Mouse (Mus musculus) CH12.LX (cell line): ENCODE measurements around the gene Rnf225. TPM values are rescaled to one million over a fixed set of nuclear protein-coding genes. Genes with fewer than 3 reads are reported as not detected.

Experiments used
- DNase-seq: peaks from one replicate; pipeline ENCODE4 v3.0.0-alpha.2; 2013; ENCODE audit errors: extremely low read depth
- H3K27ac ChIP-seq: 2 replicates; pipeline ENCODE4 v1.5.1; 2012; ENCODE audit warnings: low read depth, mild to moderate bottlenecking, control low read depth, moderate library complexity; ENCODE audit not compliant: insufficient read depth
- H3K27me3 ChIP-seq: replicated peaks from 2 replicates; pipeline ENCODE3; 2012; ENCODE audit warnings: inconsistent platforms
- H3K36me3 ChIP-seq, 2 experiments: replicated peaks in 1 of 2; 2 replicates each; pipeline versions ENCODE3 to v1.6.1; 2012; ENCODE audit warnings: inconsistent platforms in 1 of 2, low read length in 1 of 2, mild to moderate bottlenecking in 1 of 2, mixed read lengths in 1 of 2, moderate library complexity in 1 of 2; ENCODE audit not compliant: control insufficient read depth in 1 of 2, insufficient read depth in 1 of 2
- H3K4me1 ChIP-seq, 2 experiments: 2 replicates each; pipeline ENCODE4 v1.6.1; 2012; ENCODE audit warnings: inconsistent platforms in 1 of 2, moderate library complexity in 1 of 2; ENCODE audit not compliant: insufficient read depth in 2 of 2, control insufficient read depth in 1 of 2
- H3K4me2 ChIP-seq: 2 replicates; pipeline ENCODE4 v1.6.1; 2012; ENCODE audit warnings: low read depth, mild to moderate bottlenecking, control low read depth; ENCODE audit not compliant: poor library complexity, insufficient read depth, severe bottlenecking
- H3K4me3 ChIP-seq, 3 experiments: fragments of 150-350 bp in 1 of 3; sonication (generic) in 1 of 3; replicated peaks in 1 of 3; 2 replicates each; pipeline versions ENCODE3 to v1.5.1; 2011 to 2012; ENCODE audit warnings: low read depth in 2 of 3, low read length in 2 of 3, mild to moderate bottlenecking in 2 of 3, moderate library complexity in 2 of 3, control low read depth in 1 of 3, improper control_type of control experiment in 1 of 3, inconsistent platforms in 1 of 3, mixed read lengths in 1 of 3; ENCODE audit not compliant: poor library complexity in 1 of 3
- H3K79me2 ChIP-seq: replicated peaks from 2 replicates; pipeline ENCODE4 v1.6.1; 2012; ENCODE audit warnings: mild to moderate bottlenecking, moderate library complexity; ENCODE audit not compliant: control insufficient read depth, poor library complexity, insufficient read depth, severe bottlenecking; ENCODE audit errors: extremely low read depth
- H3K9ac ChIP-seq: 2 replicates; pipeline ENCODE4 v1.6.1; 2012; ENCODE audit warnings: low read depth, mild to moderate bottlenecking, control low read depth, moderate library complexity; ENCODE audit not compliant: insufficient read depth
- H3K9me3 ChIP-seq: replicated peaks from 2 replicates; pipeline ENCODE3; 2012; ENCODE audit warnings: low read length, inconsistent platforms, mixed read lengths
- BHLHE40 ChIP-seq: IDR thresholded peaks from 2 replicates; pipeline ENCODE4 v1.6.1; 2011; ENCODE audit warnings: mild to moderate bottlenecking, low read depth, low read length, improper control_type of control experiment
- CHD1 ChIP-seq: IDR thresholded peaks from 2 replicates; pipeline ENCODE4 v1.6.1; 2012; ENCODE audit warnings: low read depth, low read length, improper control_type of control experiment, inconsistent platforms
- E2F4 ChIP-seq: IDR thresholded peaks from 2 replicates; pipeline ENCODE4 v1.6.1; 2011; ENCODE audit warnings: low read depth, low read length, improper control_type of control experiment; ENCODE audit not compliant: insufficient replicate concordance
- ELF1 ChIP-seq: IDR thresholded peaks from 2 replicates; pipeline ENCODE4 v1.6.1; 2014; ENCODE audit warnings: low read depth, mild to moderate bottlenecking, inconsistent platforms, low read length, improper control_type of control experiment
- EP300 ChIP-seq: IDR thresholded peaks from 2 replicates; pipeline ENCODE4 v1.6.1; 2011; ENCODE audit warnings: low read length, improper control_type of control experiment
- ETS1 ChIP-seq: conservative IDR thresholded peaks from 2 replicates; pipeline ENCODE4 v1.6.1; 2012; ENCODE audit warnings: low read depth, mild to moderate bottlenecking, inconsistent platforms, low read length, improper control_type of control experiment, moderate library complexity
- JUN ChIP-seq: IDR thresholded peaks from 2 replicates; pipeline ENCODE4 v1.6.1; 2011; ENCODE audit warnings: low read depth, mild to moderate bottlenecking, low read length, improper control_type of control experiment, moderate library complexity; ENCODE audit not compliant: insufficient read depth
- JUND ChIP-seq: conservative IDR thresholded peaks from 2 replicates; pipeline ENCODE4 v1.6.1; 2011; ENCODE audit warnings: low read depth, low read length, improper control_type of control experiment
- KAT2A ChIP-seq: IDR thresholded peaks from 2 replicates; pipeline ENCODE4 v1.6.1; 2012; ENCODE audit warnings: low read length, improper control_type of control experiment, inconsistent platforms; ENCODE audit not compliant: insufficient replicate concordance
- MAFK ChIP-seq: IDR thresholded peaks from 2 replicates; pipeline ENCODE4 v1.6.1; 2011; ENCODE audit warnings: low read length, improper control_type of control experiment; ENCODE audit not compliant: insufficient replicate concordance
- MAZ ChIP-seq: IDR thresholded peaks from 2 replicates; pipeline ENCODE4 v1.6.1; 2012; ENCODE audit warnings: low read depth, mild to moderate bottlenecking, inconsistent platforms, low read length, improper control_type of control experiment, moderate library complexity
- MEF2A ChIP-seq: IDR thresholded peaks from 2 replicates; pipeline ENCODE4 v1.6.1; 2014; ENCODE audit warnings: low read depth, mild to moderate bottlenecking, inconsistent platforms, low read length, improper control_type of control experiment, borderline replicate concordance
- MXI1 ChIP-seq: IDR thresholded peaks from 2 replicates; pipeline ENCODE4 v1.6.1; 2011; ENCODE audit warnings: mild to moderate bottlenecking, low read depth, low read length, improper control_type of control experiment
- NELFE ChIP-seq: IDR thresholded peaks from 2 replicates; pipeline ENCODE4 v1.6.1; 2011; ENCODE audit warnings: low read depth, low read length, improper control_type of control experiment
- PAX5 ChIP-seq: IDR thresholded peaks from 2 replicates; pipeline ENCODE4 v1.6.1; 2012; ENCODE audit warnings: low read length, inconsistent platforms, mixed read lengths
- POLR2A ChIP-seq: IDR thresholded peaks from 2 replicates; pipeline ENCODE4 v1.6.1; 2011; ENCODE audit warnings: low read depth, mild to moderate bottlenecking, improper control_type of control experiment, low read length
- POLR2AphosphoS2 ChIP-seq: IDR thresholded peaks from 2 replicates; pipeline ENCODE4 v1.6.1; 2011; ENCODE audit warnings: low read depth, low read length, improper control_type of control experiment
- RAD21 ChIP-seq: IDR thresholded peaks from 2 replicates; pipeline ENCODE4 v1.6.1; 2011; ENCODE audit warnings: low read depth, mild to moderate bottlenecking, low read length, improper control_type of control experiment, moderate library complexity
- SIN3A ChIP-seq: IDR thresholded peaks from 2 replicates; pipeline ENCODE4 v1.6.1; 2012; ENCODE audit warnings: low read length, improper control_type of control experiment, inconsistent platforms
- TBP ChIP-seq: conservative IDR thresholded peaks from 2 replicates; pipeline ENCODE4 v1.6.1; 2011; ENCODE audit warnings: low read depth, low read length, improper control_type of control experiment
- TCF12 ChIP-seq: IDR thresholded peaks from 2 replicates; pipeline ENCODE4 v1.6.1; 2014; ENCODE audit warnings: low read depth, mild to moderate bottlenecking, inconsistent platforms, low read length, improper control_type of control experiment
- UBTF ChIP-seq: IDR thresholded peaks from 2 replicates; pipeline ENCODE4 v1.6.1; 2012; ENCODE audit warnings: low read depth, mild to moderate bottlenecking, inconsistent platforms, low read length, improper control_type of control experiment, moderate library complexity
- USF1 ChIP-seq: IDR thresholded peaks from 2 replicates; pipeline ENCODE4 v1.6.1; 2014; ENCODE audit warnings: low read depth, mild to moderate bottlenecking, inconsistent platforms, low read length, improper control_type of control experiment
- USF2 ChIP-seq: conservative IDR thresholded peaks from 2 replicates; pipeline ENCODE4 v1.6.1; 2011; ENCODE audit warnings: low read depth, low read length, improper control_type of control experiment
- ZC3H11A ChIP-seq: IDR thresholded peaks from 2 replicates; pipeline ENCODE4 v1.6.1; 2012; ENCODE audit warnings: low read depth, mild to moderate bottlenecking, inconsistent platforms, low read length, improper control_type of control experiment
- ZKSCAN1 ChIP-seq: IDR thresholded peaks from 2 replicates; pipeline ENCODE4 v1.6.1; 2012; ENCODE audit warnings: low read depth, inconsistent platforms, low read length, improper control_type of control experiment, borderline replicate concordance
- ZNF384 ChIP-seq: IDR thresholded peaks from 2 replicates; pipeline ENCODE4 v1.6.1; 2012; ENCODE audit warnings: low read depth, low read length, improper control_type of control experiment, inconsistent platforms
- dilution Hi-C: fragments of 300-500 bp; cut with MboI; formaldehyde crosslinking; loops from 2 replicates; pipeline ENCODE4 v1.14.3; 2020; ENCODE audit warnings: low sequenced_read_pairs; ENCODE audit not compliant: extremely low pct_unique_long_range_greater_than_20kb, extremely low pct_ligation_motif_present
- in situ Hi-C: fragments of 300-500 bp; cut with MboI; formaldehyde crosslinking; loops from 3 replicates; pipeline ENCODE4 v1.14.3; 2019; ENCODE audit warnings: low sequenced_read_pairs, low pct_ligation_motif_present, low pct_unique_long_range_greater_than_20kb, mixed read lengths
- polyA plus RNA-seq: library from polyadenylated mRNA; unstranded; fragments of >175 nt; gene quantifications from 2 replicates; pipeline ENCODE4 v1.2.1, GENCODE M21; 2012; ENCODE audit warnings: low read depth; ENCODE audit not compliant: insufficient read length
- total RNA-seq, 2 experiments: library from RNA; depleted of rRNA; stranded (reverse); fragments of 300-350 nt in 1 of 2; fragments of >200 nt in 1 of 2; gene quantifications; 2 replicates each; pipeline ENCODE4 v1.2.3; 2012 to 2014

Gene Rnf225
- total and polyA plus RNA-seq, 3 experiments = 0.89 to 4.0 (median 1.1) TPM

DNA sequence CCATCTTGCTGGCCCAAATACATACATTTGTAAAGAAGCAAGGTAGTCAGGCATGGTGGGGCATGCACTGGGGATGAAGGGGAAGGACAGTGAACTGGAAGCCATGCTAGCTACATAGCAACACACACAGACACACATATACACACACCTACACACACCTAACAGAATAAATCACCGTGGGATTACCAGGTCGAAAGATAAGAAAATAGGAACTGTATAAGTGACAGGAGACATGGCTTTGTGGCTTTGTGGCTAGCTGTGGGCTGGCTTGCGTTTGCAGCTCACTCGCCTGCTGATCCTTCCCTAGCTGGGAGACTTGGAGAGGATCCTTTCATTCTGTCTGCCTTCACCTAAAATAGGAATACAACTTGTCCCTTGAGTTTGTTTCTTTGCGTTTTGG is 25.7 kb upstream of the Rnf225 start:
- Histone ChIP-seq H3K4me1 (peaks cover 3 to 14% of the 10 kb centered on the region in 2 experiments; a peak in 3 of 4 replicates), H3K36me3 (peaks cover 21 to 56% of the 10 kb centered on the region in 2 experiments), H3K4me3 (no peak overlapping the region), H3K27ac (no peak overlapping the region), H3K27me3 (no peaks in the 10 kb centered on the region), H3K4me2 (no peak overlapping the region), H3K79me2 (peaks cover 14% of the 10 kb centered on the region), H3K9ac (no peak overlapping the region), H3K9me3 (no peaks in the 10 kb centered on the region)
- no peak for DNase-seq
- dilution Hi-C loops (no loop called here), in situ Hi-C loops (no loop called here)
- TF ChIP-seq MAZ = no peak
- no peak for TF ChIP-seq ZKSCAN1
- no peak for TF ChIP-seq JUND
- no peak for TF ChIP-seq RAD21
- TF ChIP-seq CHD1 = no peak
- no peak for TF ChIP-seq PAX5
- TF ChIP-seq MXI1 = no peak
- TF ChIP-seq ZNF384 = no peak
- no peak for TF ChIP-seq ELF1

DNA sequence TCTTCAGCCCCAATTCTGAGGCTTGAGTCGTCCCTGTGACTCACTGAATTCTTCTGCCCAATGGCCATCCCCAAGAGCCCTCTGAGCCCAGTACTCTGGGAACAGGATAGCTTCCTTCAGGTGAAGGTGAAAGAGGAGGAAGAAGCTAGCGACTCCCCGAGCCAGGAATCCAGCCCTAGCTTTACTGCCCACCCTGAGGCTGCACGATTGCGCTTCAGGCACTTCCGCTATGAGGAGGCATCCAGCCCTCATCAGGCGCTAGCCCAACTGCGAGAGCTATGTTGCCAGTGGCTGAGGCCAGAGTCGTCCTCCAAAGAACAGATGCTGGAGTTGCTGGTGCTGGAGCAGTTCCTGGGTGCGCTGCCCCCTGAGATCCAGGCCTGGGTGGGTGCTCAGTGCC is 23.6 kb upstream of the Rnf225 start:
- no peak overlapping the region for H3K4me3 ChIP-seq
- no peak overlapping the region for H3K4me2 ChIP-seq
- H3K36me3 ChIP-seq = peaks cover 42 to 77% of the 10 kb centered on the region in 2 experiments
- H3K27me3 ChIP-seq = no peaks in the 10 kb centered on the region
- dilution Hi-C loops (no loop called here), in situ Hi-C loops (no loop called here)
- H3K27ac ChIP-seq = no peak overlapping the region
- H3K4me1 ChIP-seq = peaks cover 3 to 10% of the 10 kb centered on the region in 2 experiments; a peak in 3 of 4 replicates
- peaks cover 12% of the 10 kb centered on the region for H3K79me2 ChIP-seq
- H3K9me3 ChIP-seq = no peaks in the 10 kb centered on the region
- DNase-seq = no peak
- TF ChIP-seq MXI1 = no peak
- TF ChIP-seq USF2 = no peak
- no peak for TF ChIP-seq POLR2A
- TF ChIP-seq EP300 = no peak
- no peak for TF ChIP-seq KAT2A
- TF ChIP-seq MEF2A = no peak
- H3K9ac ChIP-seq = no peak overlapping the region

DNA sequence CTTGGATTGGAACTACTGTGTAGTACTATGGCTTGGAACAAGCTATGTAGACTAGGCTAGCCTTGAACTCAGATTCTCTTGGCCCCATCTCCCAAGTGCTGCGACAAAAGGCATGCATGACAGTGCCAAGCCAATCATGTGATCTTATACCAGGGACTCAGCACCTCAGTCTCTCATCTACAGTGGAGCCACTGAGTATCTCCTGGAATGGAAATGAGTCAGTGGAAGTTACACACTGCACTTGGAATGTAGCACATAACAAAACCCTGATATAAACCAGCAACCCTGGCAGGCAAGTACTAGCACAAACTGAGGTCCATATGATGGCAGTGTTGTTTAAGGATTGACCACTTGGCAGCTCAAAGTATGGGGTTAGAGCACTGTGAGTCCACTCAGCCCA is 22.1 kb upstream of the Rnf225 start:
- Histone ChIP-seq H3K4me1 (no peaks in the 10 kb centered on the region), H3K27me3 (no peaks in the 10 kb centered on the region), H3K9me3 (no peaks in the 10 kb centered on the region), H3K27ac (no peak overlapping the region), H3K36me3 (peaks cover 42 to 87% of the 10 kb centered on the region in 2 experiments), H3K79me2 (peaks cover 9% of the 10 kb centered on the region; the same call in 1 of the 2 replicates), H3K9ac (no peak overlapping the region), H3K4me3 (no peak overlapping the region), H3K4me2 (no peak overlapping the region)
- dilution Hi-C loops = no loop called here
- no peak for DNase-seq
- no peak for TF ChIP-seq ZC3H11A
- no peak for TF ChIP-seq CHD1
- no peak for TF ChIP-seq JUN
- TF ChIP-seq KAT2A = no peak
- TF ChIP-seq MAFK = no peak
- TF ChIP-seq MAZ = no peak
- TF ChIP-seq POLR2AphosphoS2 = no peak
- no peak for TF ChIP-seq NELFE
- no peak for TF ChIP-seq TBP
- TF ChIP-seq ETS1 = no peak
- no peak for TF ChIP-seq EP300
- TF ChIP-seq POLR2A = no peak
- no peak for TF ChIP-seq E2F4
- TF ChIP-seq JUND = no peak
- TF ChIP-seq SIN3A = no peak
- no peak for TF ChIP-seq USF1
- no peak for TF ChIP-seq UBTF
- TF ChIP-seq TCF12 = no peak
- TF ChIP-seq BHLHE40 = no peak
- in situ Hi-C loops = loop anchor here (5.0 kb wide), 1 partner anchor 102 kb away; no protein-coding TSS in a partner anchor
